Mouse (Mus musculus) lung, postnatal 25 days (tissue): Measurements from ENCODE around the gene Kcnc3.

Source experiments
- DNase-seq: peaks from one replicate; pipeline ENCODE4 v3.0.0; 2022; ENCODE audit warnings: low spot score

The Kcnc3 gene

GRCm38 (mm10) chr7:44590402-44591347, at the start of gene Kcnc3:
Gene Kcnc3, plus strand, starts transcription at chr7:44590664.
- DNase-seq, result peak; percentile 94

- DNase-seq, result no peak
Measured at GRCm38 (mm10) chr7:44542555-44542954, 47.9 kb upstream of the Kcnc3 start.

GRCm38 (mm10) chr7:44543071-44543470, 47.4 kb upstream of the Kcnc3 start:
- DNase-seq, result no peak

GRCm38 (mm10) chr7:44546274-44546673, 44.2 kb upstream of the Kcnc3 start:
- DNase-seq, result no peak

- no peak for DNase-seq
Measured at GRCm38 (mm10) chr7:44547041-44547440, 43.4 kb upstream of the Kcnc3 start.

- DNase-seq, result no peak
Measured at GRCm38 (mm10) chr7:44547725-44548124, 42.7 kb upstream of the Kcnc3 start.

- peak; percentile 100 for DNase-seq
Measured at GRCm38 (mm10) chr7:44548497-44549087, 41.9 kb upstream of the Kcnc3 start, which contains the start of gene Pold1. Gene Pold1, minus strand, starts transcription at chr7:44548849.

GRCm38 (mm10) chr7:44549621-44550408, 40.6 kb upstream of the Kcnc3 start:
- no peak for DNase-seq

- no peak for DNase-seq
Measured at GRCm38 (mm10) chr7:44550409-44550678, 40.1 kb upstream of the Kcnc3 start.

GRCm38 (mm10) chr7:44551301-44551700, 39.2 kb upstream of the Kcnc3 start:
- no peak for DNase-seq

- DNase-seq, result no peak
Measured at GRCm38 (mm10) chr7:44551731-44552130, 38.7 kb upstream of the Kcnc3 start.

GRCm38 (mm10) chr7:44552141-44552908, 38.1 kb upstream of the Kcnc3 start:
- no peak for DNase-seq

GRCm38 (mm10) chr7:44553196-44553764, 37.2 kb upstream of the Kcnc3 start:
- DNase-seq, result peak; percentile 68

GRCm38 (mm10) chr7:44553826-44554225, 36.6 kb upstream of the Kcnc3 start, which contains the start of gene Nr1h2:
Gene Nr1h2, minus strand, starts transcription at chr7:44553951.
- peak; percentile 99 for DNase-seq

GRCm38 (mm10) chr7:44557629-44558028, 32.8 kb upstream of the Kcnc3 start:
- no peak for DNase-seq

GRCm38 (mm10) chr7:44560435-44561400, 29.7 kb upstream of the Kcnc3 start:
- DNase-seq, result peak; percentile 81

- peak; percentile 61 for DNase-seq
Measured at GRCm38 (mm10) chr7:44563284-44563683, 27.2 kb upstream of the Kcnc3 start.

- DNase-seq, result no peak
Measured at GRCm38 (mm10) chr7:44564486-44564885, 26.0 kb upstream of the Kcnc3 start.

GRCm38 (mm10) chr7:44565414-44565813, 25.1 kb upstream of the Kcnc3 start:
- DNase-seq, result no peak

- no peak for DNase-seq
Measured at GRCm38 (mm10) chr7:44568803-44569202, 21.7 kb upstream of the Kcnc3 start.
